Mouse (Mus musculus): ENCODE data around the gene Ap1m1.

GRCm38 (mm10) chr8:72298928-72299327 is 59.1 kb downstream of the Ap1m1 start:
- TF ChIP-seq GATA1 (IDR thresholded peaks at IDR 0.05; ENCODE audit: borderline replicate concordance, low read length) (no peak), FLI1 (IDR thresholded peaks at IDR 0.05; ENCODE audit: low read length) (no peak)
